32 mouse cellular contexts compared by ENCODE assay signal in the genomic region with DNA sequence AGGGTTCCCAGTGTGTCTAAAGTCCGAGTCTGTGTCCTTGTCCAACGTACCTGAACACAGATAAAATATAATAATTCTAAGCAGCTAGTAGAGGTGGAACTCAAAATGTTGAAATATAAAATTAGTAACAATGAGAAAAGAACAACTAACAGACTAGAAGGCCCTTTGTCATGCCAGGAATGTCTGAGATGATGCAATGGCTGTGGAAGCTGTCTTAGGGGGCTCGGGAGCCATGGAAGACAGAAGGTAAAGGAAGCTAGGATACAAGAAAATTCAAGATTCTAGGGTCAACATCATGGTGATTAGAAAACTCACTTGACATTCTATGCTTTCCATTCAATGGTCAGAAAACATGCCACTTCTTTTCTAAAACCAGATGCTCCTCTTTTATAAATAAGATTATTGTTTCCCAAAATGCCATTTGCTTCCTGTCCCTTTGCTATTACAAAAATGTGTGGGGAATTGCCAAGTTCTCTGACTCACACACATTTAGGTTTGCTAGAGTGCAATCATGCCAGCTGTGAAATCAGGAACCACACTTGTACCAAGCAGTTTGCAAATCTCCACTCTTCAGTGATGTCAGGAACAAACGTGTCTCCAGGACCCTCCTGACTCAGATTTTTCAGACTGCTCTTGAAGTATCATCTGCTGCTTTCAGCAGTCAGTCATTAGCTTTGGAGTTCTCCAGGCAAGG.
DNase-seq lines count a peak whose midpoint lies in the region; ATAC-seq and TF ChIP-seq lines count a peak whose summit lies in the region.
"Had no signal": no experiment of that assay in that cellular context is flagged by ENCODE, and none has a peak within 500 bp of the region (broad histone marks: within the 10 kb centered on the region; RNA-seq: fewer than 3 reads in every experiment).

No protein-coding gene starts in this region.

- H3K27ac ChIP-seq in embryonic fibroblast, embryonic 13.5 days (ENCODE audit: insufficient read depth, low read length) = peak overlapping the region; percentile 83
- H3K27ac ChIP-seq: embryonic facial prominence, embryonic 13.5 days; forebrain, embryonic 13.5 days; gastrocnemius, adult 2 months; hindbrain, embryonic 14.5 days; left cerebral cortex, adult 2 months; limb, embryonic 12.5 days; liver, embryonic 15.5 days; midbrain, embryonic 12.5 days; neural tube, embryonic 13.5 days had no signal

- DNase-seq in layer of hippocampus, adult 11-12 months (ENCODE audit: low spot score) = peak; percentile 12
- no peak for DNase-seq in layer of hippocampus, postnatal 25 days (ENCODE audit: extremely low spot score in 1 of 2, low spot score in 1 of 2)
- peak; percentile 6 for DNase-seq in right cerebral cortex, postnatal 25 days
- DNase-seq in right cerebral cortex, postnatal 14 days = no peak
- DNase-seq in c-Kit-positive CD71-positive TER-119-positive erythroid progenitor cells, embryonic 14.5 days (ENCODE audit: low spot score) = no peak
- DNase-seq: adrenal gland, postnatal 14 days; cerebellum, adult 18-20 months; cerebellum, postnatal 10 days; gastrocnemius, adult 2 months; gastrocnemius, postnatal 36 days; heart, adult 18-20 months; heart, postnatal 4 days; kidney, adult 9 months; kidney, postnatal 10 days; lung, embryonic 14.5 days; spleen, adult 18-20 months; thymus, adult 18-20 months; thymus, postnatal 36 days had no signal

- TF ChIP-seq POLR2A in embryonic fibroblast, embryonic 13.5 days (IDR thresholded peaks at IDR 0.05; ENCODE audit: low read depth, low read length) = no peak

- TF ChIP-seq CTCF in embryonic fibroblast, embryonic 13.5 days (IDR thresholded peaks at IDR 0.05; ENCODE audit: borderline replicate concordance, insufficient read depth, low read length) = no peak

- ATAC-seq in megakaryocyte-erythroid progenitor cell, adult 5-6 weeks (replicated peaks; ENCODE audit: low FRiP score, low TSS enrichment, poor library complexity, severe bottlenecking) = no peak
- ATAC-seq in erythroblast, adult 5-6 weeks (replicated peaks; ENCODE audit: low FRiP score, poor library complexity, severe bottlenecking) = no peak
- ATAC-seq: CD4-positive, CD25-positive, alpha-beta regulatory T cell, adult 4 months; forebrain, embryonic 13.5 days; intestine, postnatal 0 days had no signal

- H3K4me1 ChIP-seq in embryonic fibroblast, embryonic 13.5 days (ENCODE audit: control insufficient read depth, insufficient read depth, low read length) = peaks cover 9% of the 10 kb centered on the region; the same call in 1 of the 2 replicates
- H3K4me1 ChIP-seq: embryonic facial prominence, embryonic 13.5 days; forebrain, embryonic 13.5 days; heart, embryonic 12.5 days; limb, embryonic 12.5 days; liver, embryonic 15.5 days; midbrain, embryonic 12.5 days; neural tube, embryonic 13.5 days had no signal

- no peak overlapping the region for H3K4me3 ChIP-seq in embryonic fibroblast, embryonic 13.5 days (ENCODE audit: insufficient read depth, low read length)
- H3K4me3 ChIP-seq: embryonic facial prominence, embryonic 13.5 days; forebrain, embryonic 13.5 days; gastrocnemius, adult 2 months; heart, embryonic 12.5 days; left cerebral cortex, adult 2 months; limb, embryonic 12.5 days; liver, embryonic 15.5 days; midbrain, embryonic 12.5 days; neural tube, embryonic 13.5 days had no signal

Comparison
In these comparisons a context has a peak if more than half of its experiments do, and no peak if none do; other contexts are left out.
1. DNase-seq: peak in layer of hippocampus, adult 11-12 months (single experiment) and right cerebral cortex, postnatal 25 days (single experiment); none in layer of hippocampus, postnatal 25 days (0 of 2), right cerebral cortex, postnatal 14 days (single experiment) and c-Kit-positive CD71-positive TER-119-positive erythroid progenitor cells, embryonic 14.5 days (single experiment).